ENCODE assay signal across 8 mouse cellular contexts in genomic region chr19:8518273-8518672, GRCm38 (mm10).
DNase-seq lines count a peak whose midpoint lies in the region; ATAC-seq and TF ChIP-seq lines count a peak whose summit lies in the region.

No protein-coding gene starts in this region.

- DNase-seq in A20 (ENCODE audit: low read depth, low spot score), result peak; percentile 95
- DNase-seq in G1E (ENCODE audit: low spot score), result no peak
- peak; percentile 97 for DNase-seq in heart, adult 11 months
- DNase-seq in large intestine, adult 2 months (ENCODE audit: low read depth, low spot score), result peak; percentile 53
- DNase-seq in naive thymus-derived CD4-positive, alpha-beta T cell, adult 2 months (ENCODE audit: low read depth), result peak; percentile 91
- DNase-seq in frontal cortex, postnatal 25 days (ENCODE audit: low spot score in 2 of 2), result no peak

- no peak overlapping the region for H3K9ac ChIP-seq in forebrain, embryonic 15.5 days (replicated peaks)
- no peak overlapping the region for H3K9ac ChIP-seq in forebrain, embryonic 13.5 days

- TF ChIP-seq CTCF in G1E (IDR thresholded peaks at IDR 0.05; ENCODE audit: low read depth, low read length), result no peak

- H3K27me3 ChIP-seq in G1E (ENCODE audit: insufficient read depth, low read length), result no peaks in the 10 kb centered on the region
- H3K27me3 ChIP-seq in forebrain, embryonic 15.5 days, result no peaks in the 10 kb centered on the region
- no peaks in the 10 kb centered on the region for H3K27me3 ChIP-seq in forebrain, embryonic 13.5 days

- 14% methylated on average over 11 of the region's 11 CpGs for WGBS in large intestine, adult 2 months
- 94% methylated on average over 11 of the region's 11 CpGs for WGBS in forebrain, embryonic 15.5 days
- WGBS in forebrain, embryonic 13.5 days, result 93% methylated on average over 11 of the region's 11 CpGs

- ATAC-seq in G1E (ENCODE audit: extremely low read depth, insufficient number of reproducible peaks, low FRiP score, poor library complexity, severe bottlenecking), result 0 out of 2 replicates have a peak, but pooled peaks have one; percentile 4
- no peak for ATAC-seq in forebrain, embryonic 15.5 days (replicated peaks)
- no peak for ATAC-seq in forebrain, embryonic 13.5 days

- H3K27ac ChIP-seq in forebrain, embryonic 15.5 days (replicated peaks), result no peak overlapping the region
- no peak overlapping the region for H3K27ac ChIP-seq in forebrain, embryonic 13.5 days

- H3K4me3 ChIP-seq in G1E (ENCODE audit: low read depth, low read length), result peak overlapping the region; percentile 64
- H3K4me3 ChIP-seq in forebrain, embryonic 15.5 days, result no peak overlapping the region
- no peak overlapping the region for H3K4me3 ChIP-seq in forebrain, embryonic 13.5 days

- H3K4me2 ChIP-seq in forebrain, embryonic 15.5 days (replicated peaks), result no peak overlapping the region
- no peak overlapping the region for H3K4me2 ChIP-seq in forebrain, embryonic 13.5 days

- no peaks in the 10 kb centered on the region for H3K9me3 ChIP-seq in G1E (replicated peaks)
- H3K9me3 ChIP-seq in forebrain, embryonic 15.5 days, result no peaks in the 10 kb centered on the region
- H3K9me3 ChIP-seq in forebrain, embryonic 13.5 days (replicated peaks), result no peaks in the 10 kb centered on the region; the same call in 1 of the 2 replicates

- no peaks in the 10 kb centered on the region for H3K36me3 ChIP-seq in G1E (replicated peaks)
- H3K36me3 ChIP-seq in forebrain, embryonic 15.5 days, result no peaks in the 10 kb centered on the region
- no peaks in the 10 kb centered on the region for H3K36me3 ChIP-seq in forebrain, embryonic 13.5 days (ENCODE audit: poor library complexity, severe bottlenecking)

- H3K4me1 ChIP-seq in G1E (ENCODE audit: insufficient read depth, low read depth, low read length), result peaks cover 3% of the 10 kb centered on the region; the same call in 1 of the 2 replicates
- no peaks in the 10 kb centered on the region for H3K4me1 ChIP-seq in forebrain, embryonic 15.5 days
- no peaks in the 10 kb centered on the region for H3K4me1 ChIP-seq in forebrain, embryonic 13.5 days

Comparison
In these comparisons a context has a peak if more than half of its experiments do, and no peak if none do; other contexts are left out.
1. DNase-seq: peak in A20 (single experiment), heart, adult 11 months (single experiment), large intestine, adult 2 months (single experiment) and naive thymus-derived CD4-positive, alpha-beta T cell, adult 2 months (single experiment); none in G1E (single experiment) and frontal cortex, postnatal 25 days (0 of 2).